Mouse (Mus musculus): ENCODE measurements around the gene Hddc2. TPM values are rescaled to one million over a fixed set of nuclear protein-coding genes. Genes with fewer than 3 reads are reported as not detected.
"Not testable (repeated sequence)": the region's sequence is repeated elsewhere in the genome, so short reads cannot be mapped to it uniquely, and the experiment has no call there.

The Hddc2 gene
- total RNA-seq, 2 experiments from 2014 or later: 33.8 to 38.6 TPM

GRCm38 (mm10) chr10:31351056-31351455, 37.9 kb downstream of the Hddc2 start:
- DNase-seq: no peak
- intact Hi-C loops (cut with DNase I): no loop called here

- no peak for DNase-seq
- intact Hi-C loops (cut with DNase I): no loop called here
These were observed 39.8 kb downstream of the Hddc2 start for GRCm38 (mm10) chr10:31352845-31353427.

- DNase-seq: no peak
- intact Hi-C loops (cut with DNase I): no loop called here
These were observed 41.0 kb downstream of the Hddc2 start for GRCm38 (mm10) chr10:31354141-31354540.

GRCm38 (mm10) chr10:31354886-31355461, 41.8 kb downstream of the Hddc2 start:
- no peak for DNase-seq
- intact Hi-C loops (cut with DNase I): no loop called here

- intact Hi-C loops (cut with DNase I): no loop called here
- DNase-seq: no peak
These were observed 46.6 kb downstream of the Hddc2 start for GRCm38 (mm10) chr10:31359749-31360148.

- DNase-seq; intact Hi-C loops (cut with DNase I): not testable (repeated sequence)
These were observed 57.0 kb downstream of the Hddc2 start for GRCm38 (mm10) chr10:31370200-31370599.

Other genes starting within 250 kb of the Hddc2 start
- gene Tpd52l1, start 132.6 kb downstream of the Hddc2 start, total RNA-seq (2021): 10 to 100 TPM; 12.9 to 19.1 TPM